Mouse (Mus musculus): ENCODE measurements around the gene Col26a1.

Gene Col26a1

DNA sequence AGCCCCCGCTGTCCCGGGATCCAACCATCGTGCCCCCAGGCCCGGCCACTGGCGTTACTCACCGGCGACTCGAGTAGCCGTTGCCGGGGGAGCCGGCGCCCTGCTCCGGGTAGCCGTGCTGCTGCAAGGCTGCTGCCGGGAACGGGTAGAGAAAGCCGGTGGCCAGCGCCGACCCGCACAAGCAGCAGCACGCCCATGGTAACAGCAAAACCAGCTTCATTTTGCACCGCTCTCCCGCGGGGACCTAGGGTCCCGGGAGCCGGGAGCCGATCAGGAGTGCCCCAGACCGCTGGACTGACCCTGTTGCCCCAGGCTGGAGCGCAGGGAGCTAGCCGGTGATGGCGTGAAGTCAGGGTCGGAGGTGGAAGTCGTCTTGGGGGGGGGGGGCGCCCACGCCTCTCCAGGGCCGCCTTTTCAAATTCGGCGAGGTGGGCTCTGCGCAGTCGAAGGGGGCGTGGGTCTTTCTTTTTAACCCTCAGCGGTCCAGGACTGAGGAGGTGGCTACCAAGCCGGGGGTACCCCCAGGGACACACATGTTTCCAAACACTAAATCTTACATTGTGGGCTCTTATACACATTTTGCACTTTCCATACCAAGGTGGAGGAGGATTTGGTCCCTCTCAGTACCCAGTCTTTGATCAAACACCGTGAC is at the start of gene Col26a1:
Gene Col26a1 (minus strand): TSS at position 422 of the 652 bp plus-strand sequence.
- no peak for DNase-seq (ENCODE audit: low read depth, low spot score)

DNA sequence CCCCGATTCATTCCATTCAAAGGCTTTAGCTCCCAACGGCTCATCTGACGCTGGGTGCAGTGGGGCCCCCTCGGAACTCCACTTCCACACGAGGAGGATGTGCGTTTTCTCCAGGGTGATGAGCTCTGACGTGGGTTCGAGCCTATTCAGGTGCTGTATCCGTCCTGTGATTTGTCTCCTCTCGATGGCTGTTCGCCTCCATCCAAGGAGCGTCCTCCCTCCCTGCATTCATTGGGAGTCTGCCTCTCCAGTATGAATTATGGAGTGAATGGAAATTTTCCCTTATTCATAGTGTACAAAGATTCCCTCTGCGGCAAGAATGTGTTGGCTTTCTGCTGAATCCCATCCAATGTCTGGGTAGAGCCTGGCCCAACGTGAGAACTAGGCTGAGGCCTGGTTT is 48.9 kb upstream of the Col26a1 start:
- no peak for DNase-seq (ENCODE audit: low read depth, low spot score)

DNA sequence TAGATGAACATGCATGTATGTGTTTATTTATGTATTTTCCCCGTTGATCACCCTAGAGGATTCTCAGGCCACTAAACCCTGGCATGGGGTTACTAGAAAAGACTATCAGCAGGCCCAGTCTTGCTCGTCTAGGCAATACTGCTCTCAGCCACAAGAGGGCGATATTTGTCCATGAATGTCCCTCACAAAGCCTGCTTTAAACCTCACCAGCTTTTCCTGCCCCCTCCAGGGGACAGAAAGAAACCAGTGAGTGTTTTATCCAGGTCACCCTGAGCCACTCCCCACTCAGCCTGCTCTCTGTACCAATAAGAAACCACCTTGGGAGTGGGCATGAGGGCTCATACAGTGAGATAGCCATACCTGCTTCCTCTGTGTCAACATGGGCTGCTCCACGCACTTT is 46.1 kb upstream of the Col26a1 start:
- DNase-seq (ENCODE audit: low read depth, low spot score), result peak; percentile 86

DNA sequence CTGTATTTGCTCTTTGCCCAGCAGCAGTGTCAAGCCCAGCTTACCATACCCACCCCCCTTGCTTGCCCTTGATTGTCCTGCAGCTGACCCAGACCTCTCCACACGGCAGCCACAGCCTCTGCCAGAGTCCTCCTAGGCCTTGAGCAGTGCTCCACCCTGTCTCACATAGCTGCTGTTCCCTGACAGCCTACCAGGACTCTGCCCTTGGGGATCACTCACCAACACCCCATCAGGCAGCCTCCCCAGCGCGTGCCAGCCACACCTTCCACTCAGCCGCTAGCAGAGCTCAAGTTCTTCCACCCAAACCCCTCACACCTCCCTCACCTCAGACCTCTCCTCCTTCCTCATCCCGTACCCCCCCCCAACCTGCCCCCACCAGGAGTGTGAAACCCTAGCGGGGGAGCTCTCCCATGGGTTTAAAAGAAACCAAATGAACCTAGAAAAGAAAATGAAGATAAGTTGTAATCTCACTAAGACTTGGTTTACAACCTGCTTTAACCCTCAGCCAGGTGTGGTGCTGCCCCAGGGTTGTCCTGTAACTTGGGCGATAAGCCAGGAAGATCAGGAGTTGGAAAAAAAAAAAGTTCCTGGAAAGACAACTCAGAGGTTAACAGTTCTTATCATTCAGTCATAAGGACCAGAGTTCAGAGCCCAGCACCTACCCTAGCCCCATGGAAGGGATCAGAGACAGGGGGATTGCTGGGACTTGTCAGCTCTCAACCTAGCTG is 40.9 kb upstream of the Col26a1 start:
- DNase-seq (ENCODE audit: low read depth, low spot score), result no peak

GRCm38 (mm10) chr5:136922830-136923229 is 39.8 kb upstream of the Col26a1 start:
- DNase-seq (ENCODE audit: low read depth, low spot score), result no peak

DNA sequence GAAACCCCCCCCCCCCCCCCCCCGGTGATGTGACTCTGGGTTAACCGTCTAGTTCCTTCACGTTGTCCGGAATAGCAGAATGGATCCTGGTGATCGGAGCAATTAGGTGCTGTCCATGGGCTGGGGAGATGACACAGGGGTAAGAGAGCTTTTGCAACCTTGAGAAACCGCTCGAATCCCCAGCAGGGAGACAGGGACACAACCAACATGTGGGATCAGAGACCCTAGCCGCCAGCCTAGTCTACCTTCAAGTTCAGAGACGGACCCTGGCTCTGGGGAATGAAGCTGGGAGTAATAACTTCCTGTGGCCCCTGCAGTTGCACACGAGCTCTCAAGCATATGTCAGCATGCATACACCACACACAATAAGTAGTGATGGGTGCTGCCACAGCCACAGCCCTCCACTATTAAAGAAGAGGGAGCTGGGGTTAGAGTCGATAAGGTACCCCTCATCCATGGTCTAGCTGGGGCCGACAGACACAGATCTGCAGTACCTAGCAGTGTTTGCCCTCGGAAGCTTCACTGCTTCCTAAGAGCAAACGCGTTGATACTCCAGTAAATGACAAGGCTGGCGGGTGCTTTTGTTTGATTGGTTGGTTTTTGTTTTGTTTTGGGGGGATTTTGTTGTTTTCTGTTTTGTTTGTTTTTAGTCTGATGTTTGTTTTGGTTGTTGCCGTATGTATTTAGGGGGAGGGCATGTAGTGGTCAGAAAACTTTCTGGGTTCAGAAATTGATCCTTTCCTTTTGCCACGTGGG is 36.7 kb upstream of the Col26a1 start:
- no peak for DNase-seq (ENCODE audit: low read depth, low spot score)

DNA sequence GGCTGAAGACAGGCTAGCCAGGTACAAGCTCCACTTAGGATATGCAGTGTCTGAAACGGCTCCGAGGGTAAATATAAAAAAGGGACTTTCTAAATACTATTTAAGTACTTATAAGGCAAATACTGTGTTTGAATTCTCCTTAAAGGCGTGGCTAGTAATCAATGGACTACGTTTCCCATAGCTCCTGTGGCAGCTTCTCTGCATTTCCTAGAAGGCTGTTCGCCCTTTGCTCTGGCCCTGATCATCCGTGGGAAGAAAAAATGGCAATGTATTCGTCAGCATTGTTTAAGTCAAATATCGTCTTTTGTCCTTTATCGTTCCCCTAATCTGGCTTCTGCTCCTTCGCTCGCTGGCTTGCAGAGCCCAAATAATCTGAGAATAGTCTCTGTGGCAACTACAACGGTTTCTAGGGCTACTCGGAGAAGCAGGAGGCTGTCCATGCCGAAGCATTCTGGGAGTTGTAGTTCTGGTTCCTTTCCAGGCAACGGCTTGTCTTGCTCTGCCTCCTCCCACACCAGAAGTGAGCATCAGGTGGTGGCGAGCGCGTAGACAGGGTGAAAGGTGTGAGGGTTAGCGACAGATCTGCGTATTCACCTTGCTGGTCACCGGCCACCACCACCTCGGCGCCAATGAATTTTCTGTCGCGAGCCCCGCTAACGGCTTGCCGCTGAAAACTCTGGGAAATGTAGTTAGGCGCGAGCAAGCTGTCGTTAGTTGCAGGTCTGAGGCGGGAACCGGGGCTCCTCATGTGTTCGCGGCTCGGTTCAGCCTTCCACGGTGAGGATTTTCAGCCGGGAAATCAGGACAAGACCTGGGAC is 35.9 kb upstream of the Col26a1 start:
- DNase-seq (ENCODE audit: low read depth, low spot score), result peak; percentile 73

DNA sequence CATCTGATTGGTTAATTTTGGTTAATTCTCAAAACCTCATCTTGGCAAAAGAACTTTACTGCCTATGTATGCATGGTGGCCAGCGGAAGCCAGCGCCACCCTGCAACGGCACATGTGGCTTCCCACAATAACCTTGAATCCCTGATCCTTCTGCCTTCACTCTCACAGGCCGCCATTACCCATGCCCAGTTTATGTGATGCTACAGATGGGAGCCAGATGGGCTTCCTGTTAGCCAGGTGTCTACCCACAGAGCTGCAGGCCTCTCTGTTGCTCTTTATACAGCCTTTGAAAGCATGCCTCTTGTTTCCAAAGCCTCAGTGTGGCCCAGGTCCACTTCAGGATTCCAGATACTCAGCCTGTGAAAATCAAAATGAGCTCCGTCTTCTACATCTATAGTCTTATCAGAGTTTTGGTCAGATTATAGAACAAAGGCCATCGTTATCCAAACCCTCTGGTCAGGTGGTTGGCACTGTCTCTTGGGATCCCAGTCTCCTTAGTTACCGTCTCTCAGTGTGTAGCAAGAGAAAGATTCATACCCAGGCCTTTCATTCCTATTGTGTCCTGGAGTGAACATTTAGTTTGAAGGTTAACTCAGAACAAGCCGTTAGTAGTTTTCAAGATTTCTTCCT is 34.7 kb upstream of the Col26a1 start:
- DNase-seq (ENCODE audit: low read depth, low spot score), result no peak

GRCm38 (mm10) chr5:136914183-136914582 is 31.2 kb upstream of the Col26a1 start:
- no peak for DNase-seq (ENCODE audit: low read depth, low spot score)

- peak; percentile 83 for DNase-seq (ENCODE audit: low read depth, low spot score)
These were observed 25.2 kb upstream of the Col26a1 start, which contains the start of gene Ift22 for GRCm38 (mm10) chr5:136907991-136908857. Gene Ift22 (plus strand): TSS chr5:136908150.

GRCm38 (mm10) chr5:136907587-136907986 is 24.6 kb upstream of the Col26a1 start:
- no peak for DNase-seq (ENCODE audit: low read depth, low spot score)

DNA sequence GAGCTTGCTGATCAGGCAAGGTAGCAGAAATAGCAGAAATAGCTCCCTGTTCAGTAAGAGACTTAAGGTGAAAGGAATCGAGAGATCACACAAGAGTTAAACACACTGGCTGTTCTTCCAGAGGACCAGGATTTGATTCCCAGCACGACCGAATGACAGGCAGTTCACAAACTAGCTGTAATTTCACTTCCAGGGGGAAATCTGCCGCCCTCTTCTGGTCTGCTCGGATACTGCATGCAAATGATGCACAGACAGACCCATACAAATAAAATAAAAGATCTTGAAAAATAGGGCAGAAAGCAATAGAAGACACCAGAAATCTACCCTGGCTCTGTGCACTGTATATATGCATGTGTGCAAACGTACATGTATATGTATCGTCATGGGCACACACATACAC is 22.6 kb upstream of the Col26a1 start:
- DNase-seq (ENCODE audit: low read depth, low spot score), result no peak

GRCm38 (mm10) chr5:136904621-136905020 is 21.6 kb upstream of the Col26a1 start:
- DNase-seq (ENCODE audit: low read depth, low spot score), result no peak

GRCm38 (mm10) chr5:136895529-136895963 is 12.5 kb upstream of the Col26a1 start:
- DNase-seq (ENCODE audit: low read depth, low spot score), result no peak

- no peak for DNase-seq (ENCODE audit: low read depth, low spot score)
These were observed 12.0 kb upstream of the Col26a1 start for GRCm38 (mm10) chr5:136894840-136895528.

DNA sequence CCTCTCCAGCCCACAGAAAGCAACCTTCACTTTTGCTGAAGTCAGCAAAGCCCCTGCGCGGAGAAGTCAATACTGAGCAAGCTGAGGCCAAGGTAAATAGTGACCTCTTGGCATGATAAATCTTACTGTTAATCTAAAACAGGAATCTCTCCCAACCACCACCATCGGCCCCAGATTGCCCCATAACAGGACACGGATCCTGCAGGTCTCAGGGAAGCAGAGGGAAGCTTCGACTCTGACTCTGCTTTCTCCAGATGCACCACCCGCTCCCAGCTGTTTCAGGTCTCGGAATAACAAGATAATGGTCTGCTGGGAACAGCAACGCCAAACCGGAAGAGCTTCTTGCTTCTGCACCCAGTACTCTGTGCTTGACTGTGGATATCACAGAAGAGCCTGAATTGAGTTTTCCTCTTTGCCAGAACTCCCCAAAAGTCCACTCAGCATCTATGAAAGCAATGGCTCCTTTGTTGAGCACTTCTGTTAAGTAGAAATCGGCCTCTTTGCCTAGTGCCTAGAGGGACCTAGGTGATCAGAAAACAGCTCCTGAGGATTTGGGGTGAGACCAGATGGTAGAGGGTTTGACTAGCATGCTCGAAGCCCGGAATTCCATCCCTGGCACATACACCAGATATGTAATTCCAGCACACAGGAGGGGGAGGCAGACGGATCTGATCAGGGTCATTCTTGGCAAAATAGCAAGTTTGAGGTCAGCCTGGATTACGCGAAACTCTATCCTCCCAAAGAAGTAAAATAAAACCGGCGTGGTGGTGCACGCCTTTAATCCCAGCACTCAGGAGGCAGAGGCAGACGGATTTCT is 5.7 kb upstream of the Col26a1 start:
- no peak for DNase-seq (ENCODE audit: low read depth, low spot score)

GRCm38 (mm10) chr5:136886957-136887356 is 3.9 kb upstream of the Col26a1 start:
- no peak for DNase-seq (ENCODE audit: low read depth, low spot score)

GRCm38 (mm10) chr5:136882055-136882787 is 788 bp downstream of the Col26a1 start:
- DNase-seq (ENCODE audit: low read depth, low spot score), result no peak
